Mouse (Mus musculus): ENCODE data around the gene Armc3.

GRCm38 (mm10) chr2:19260399-19260798, 61.3 kb downstream of the Armc3 start:
- TF ChIP-seq CTCF (conservative IDR thresholded peaks at IDR 0.05; ENCODE audit: insufficient read depth, insufficient read length, low read depth, low read length), result no peak
- no peak for TF ChIP-seq POLR2A (IDR thresholded peaks at IDR 0.05; ENCODE audit: low read depth, low read length)
